Mouse (Mus musculus): ENCODE data around the gene Tbxa2r.

Gene Tbxa2r

GRCm38 (mm10) chr10:81319741-81320549 lies 8.6 kb upstream of the Tbxa2r start:
- DNase-seq (ENCODE audit: low spot score in 2 of 2): peak in 1 of 2 experiments; percentile 34

DNA sequence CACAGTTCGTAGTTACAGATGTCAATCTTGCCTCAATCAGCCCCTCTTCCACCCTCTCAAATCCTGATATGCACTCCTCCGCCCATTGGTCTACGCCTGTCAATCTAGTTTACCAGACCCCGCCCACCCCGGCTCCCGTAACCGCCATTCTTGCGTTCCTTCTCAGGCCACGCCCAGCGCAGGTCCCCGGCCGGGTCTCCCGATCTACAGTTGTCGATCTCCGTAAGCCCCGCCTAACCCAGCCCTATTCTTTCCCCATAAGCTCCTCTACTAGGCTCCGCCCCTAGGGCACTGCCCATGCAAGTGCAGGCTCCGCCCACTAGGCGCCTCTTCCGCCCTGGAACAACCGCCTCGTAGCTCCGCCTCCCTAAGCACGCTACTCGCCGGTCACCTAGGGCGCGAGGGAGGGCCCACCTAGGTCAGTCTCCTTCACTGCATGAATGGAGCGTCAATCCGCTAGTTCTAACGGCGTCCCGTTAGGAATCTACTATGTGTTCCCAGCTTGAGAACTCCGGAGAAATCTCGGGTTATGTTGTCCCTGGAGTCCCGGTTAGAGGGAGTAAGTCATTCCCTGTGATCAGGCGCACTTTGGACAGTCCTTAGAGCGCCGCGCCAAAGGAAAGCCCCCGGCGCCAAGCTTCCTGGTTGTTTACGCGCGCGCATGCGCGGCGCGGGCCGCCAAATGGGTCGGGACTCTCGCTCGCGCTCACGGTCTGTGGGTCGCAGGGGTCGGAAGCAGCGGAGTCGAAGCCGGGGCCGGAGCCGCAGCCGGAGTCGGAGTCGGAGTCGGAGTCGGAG lies 7.8 kb upstream of the Tbxa2r start, which contains the start of gene Cactin:
Gene Cactin (plus strand): TSS at position 554 of the 798 bp plus-strand sequence.
- peak; percentile 98 to 100 for DNase-seq (ENCODE audit: low spot score in 2 of 2)

GRCm38 (mm10) chr10:81321436-81321835 lies 7.1 kb upstream of the Tbxa2r start:
- DNase-seq (ENCODE audit: low spot score in 2 of 2): no peak

DNA sequence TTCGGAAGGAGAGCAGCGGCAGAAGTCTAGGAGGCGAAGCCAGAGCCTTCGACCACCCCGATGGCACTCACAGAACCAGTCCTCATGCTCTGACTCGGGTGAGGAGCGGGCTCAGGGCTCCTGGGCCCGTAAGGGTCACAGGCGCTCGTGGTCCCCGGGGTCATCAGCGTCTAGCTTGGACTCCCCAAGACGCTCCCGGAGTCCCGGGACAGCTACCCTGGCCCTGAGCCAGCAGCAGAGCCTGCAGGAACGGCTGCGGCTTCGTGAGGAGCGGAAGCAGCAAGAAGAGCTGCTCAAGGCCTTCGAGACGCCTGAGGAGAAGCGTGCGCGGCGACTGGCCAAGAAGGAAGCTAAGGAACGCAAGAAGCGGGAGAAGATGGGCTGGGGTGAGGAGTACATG lies 6.1 kb upstream of the Tbxa2r start:
- no peak for DNase-seq (ENCODE audit: low spot score in 2 of 2)

DNA sequence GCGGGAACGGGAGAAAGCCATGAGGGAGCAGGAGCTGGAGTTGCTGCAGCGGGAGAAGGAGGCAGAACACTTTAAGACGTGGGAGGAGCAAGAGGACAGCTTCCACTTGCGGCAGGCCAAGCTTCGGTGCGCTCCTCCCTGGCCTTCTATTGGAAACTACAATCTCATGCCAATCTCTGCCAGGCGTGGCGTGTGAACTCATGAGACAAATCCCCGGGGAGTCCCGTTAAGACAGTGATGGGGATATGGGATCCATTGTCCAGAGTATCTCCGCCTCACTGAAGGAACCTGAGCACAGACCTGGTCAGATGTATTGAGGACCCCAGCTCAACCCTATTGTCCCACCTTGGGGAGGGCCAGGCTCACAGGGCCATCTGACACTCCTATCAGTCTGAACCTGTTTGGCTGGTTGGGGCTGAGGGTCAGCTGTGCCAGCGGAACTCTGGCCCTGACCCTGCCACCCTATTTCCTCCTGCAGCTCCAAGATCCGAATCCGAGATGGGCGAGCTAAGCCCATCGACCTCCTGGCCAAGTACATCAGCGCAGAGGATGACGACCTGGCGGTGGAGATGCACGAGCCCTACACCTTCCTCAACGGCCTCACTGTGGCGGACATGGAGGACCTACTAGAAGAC lies 5.3 kb upstream of the Tbxa2r start:
- no peak for DNase-seq (ENCODE audit: low spot score in 2 of 2)

DNA sequence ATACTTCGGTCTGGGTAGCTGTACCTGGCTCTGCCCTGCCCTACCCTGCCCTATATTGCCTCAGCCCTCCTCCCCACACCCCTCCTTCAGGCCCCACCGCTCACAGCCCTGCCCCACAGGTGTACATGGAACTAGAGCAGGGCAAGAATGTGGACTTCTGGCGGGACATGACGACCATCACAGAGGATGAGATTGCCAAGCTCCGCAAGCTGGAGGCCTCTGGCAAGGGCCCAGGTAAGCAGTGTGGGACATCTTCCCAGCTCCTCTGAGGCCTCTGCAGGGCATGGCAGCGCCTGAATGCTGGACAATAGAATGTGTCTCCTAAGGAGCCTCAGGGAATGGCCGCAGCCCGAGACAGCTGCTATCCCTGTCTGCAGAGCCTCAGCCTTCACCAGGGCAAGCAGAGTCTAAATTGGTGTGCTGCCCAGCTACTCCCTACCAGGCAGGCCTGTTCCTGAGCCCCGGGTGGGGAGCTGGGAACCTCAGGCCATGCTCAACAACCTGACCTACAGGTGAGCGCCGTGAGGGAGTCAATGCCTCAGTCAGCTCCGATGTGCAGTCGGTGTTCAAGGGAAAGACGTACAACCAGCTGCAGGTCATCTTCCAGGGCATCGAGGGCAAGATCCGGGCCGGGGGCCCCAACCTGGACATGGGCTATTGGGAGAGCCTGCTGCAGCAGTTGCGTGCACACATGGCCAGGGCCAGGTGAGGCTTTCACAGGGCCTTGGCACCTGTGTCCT lies 4.6 kb upstream of the Tbxa2r start:
- no peak for DNase-seq (ENCODE audit: low spot score in 2 of 2)

DNA sequence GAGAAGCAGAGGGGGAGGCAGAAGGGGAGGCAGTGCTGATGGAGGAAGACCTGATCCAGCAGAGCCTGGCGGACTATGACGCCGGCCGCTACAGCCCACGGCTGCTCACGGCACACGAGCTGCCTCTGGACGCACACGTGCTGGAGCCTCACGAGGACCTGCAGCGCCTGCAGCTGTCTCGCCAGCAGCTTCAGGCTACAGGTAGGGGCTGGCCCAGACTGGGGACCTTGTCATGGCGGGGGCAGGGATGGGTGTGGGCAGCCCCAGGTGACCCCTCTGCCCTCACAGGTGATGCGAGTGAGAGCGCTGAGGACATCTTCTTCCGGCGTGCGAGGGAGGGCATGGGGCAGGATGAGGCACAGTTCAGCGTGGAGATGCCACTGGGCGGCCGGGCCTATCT lies 3.4 kb upstream of the Tbxa2r start:
- DNase-seq (ENCODE audit: low spot score in 2 of 2): no peak

GRCm38 (mm10) chr10:81325781-81326180 lies 2.8 kb upstream of the Tbxa2r start:
- DNase-seq (ENCODE audit: low spot score in 2 of 2): no peak

DNA sequence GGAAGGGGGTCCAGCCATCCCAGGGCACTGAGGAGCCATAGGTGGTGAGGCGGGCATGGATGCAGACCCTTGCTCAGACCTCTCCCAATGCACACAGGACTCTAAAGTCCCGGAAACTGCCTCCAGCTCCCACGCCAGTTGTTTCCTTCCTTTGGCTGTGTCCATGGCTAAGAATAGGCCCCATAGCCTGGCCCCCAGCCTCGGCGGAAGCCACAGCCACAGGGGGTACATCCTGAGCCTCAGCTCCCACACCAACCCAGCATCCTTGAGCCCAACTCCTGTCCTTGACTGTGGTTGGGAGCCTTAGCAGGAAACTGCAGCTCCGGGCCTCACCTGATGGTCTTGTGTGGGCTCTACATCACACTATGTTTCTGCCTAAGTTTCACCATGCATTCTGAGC lies 1.7 kb upstream of the Tbxa2r start:
- DNase-seq (ENCODE audit: low spot score in 2 of 2): no peak

- DNase-seq (ENCODE audit: low spot score in 2 of 2): no peak
Measured at GRCm38 (mm10) chr10:81327959-81328358, 572 bp upstream of the Tbxa2r start.

GRCm38 (mm10) chr10:81329194-81329975 lies 854 bp downstream of the Tbxa2r start:
- no peak for DNase-seq (ENCODE audit: low spot score in 2 of 2)

GRCm38 (mm10) chr10:81330007-81330406 lies 1.5 kb downstream of the Tbxa2r start:
- no peak for DNase-seq (ENCODE audit: low spot score in 2 of 2)

DNA sequence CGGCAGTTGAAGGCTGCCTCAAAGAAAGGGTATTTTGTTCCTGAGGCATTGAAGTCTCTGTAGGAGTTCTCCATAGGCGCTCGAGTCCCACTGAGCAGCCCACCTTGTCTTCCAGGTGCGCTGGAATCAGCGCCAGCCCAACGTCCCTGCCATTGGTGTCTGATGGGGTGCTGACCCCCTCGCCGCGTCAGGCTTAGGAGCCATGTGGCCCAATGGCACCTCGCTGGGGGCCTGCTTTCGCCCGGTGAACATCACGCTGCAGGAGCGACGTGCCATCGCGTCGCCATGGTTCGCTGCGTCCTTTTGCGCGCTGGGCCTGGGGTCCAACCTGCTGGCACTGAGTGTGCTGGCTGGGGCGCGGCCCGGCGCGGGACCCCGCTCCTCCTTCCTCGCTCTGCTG lies 3.7 kb downstream of the Tbxa2r start:
- no peak for DNase-seq (ENCODE audit: low spot score in 2 of 2)

GRCm38 (mm10) chr10:81334324-81334723 lies 5.8 kb downstream of the Tbxa2r start:
- no peak for DNase-seq (ENCODE audit: low spot score in 2 of 2)

DNA sequence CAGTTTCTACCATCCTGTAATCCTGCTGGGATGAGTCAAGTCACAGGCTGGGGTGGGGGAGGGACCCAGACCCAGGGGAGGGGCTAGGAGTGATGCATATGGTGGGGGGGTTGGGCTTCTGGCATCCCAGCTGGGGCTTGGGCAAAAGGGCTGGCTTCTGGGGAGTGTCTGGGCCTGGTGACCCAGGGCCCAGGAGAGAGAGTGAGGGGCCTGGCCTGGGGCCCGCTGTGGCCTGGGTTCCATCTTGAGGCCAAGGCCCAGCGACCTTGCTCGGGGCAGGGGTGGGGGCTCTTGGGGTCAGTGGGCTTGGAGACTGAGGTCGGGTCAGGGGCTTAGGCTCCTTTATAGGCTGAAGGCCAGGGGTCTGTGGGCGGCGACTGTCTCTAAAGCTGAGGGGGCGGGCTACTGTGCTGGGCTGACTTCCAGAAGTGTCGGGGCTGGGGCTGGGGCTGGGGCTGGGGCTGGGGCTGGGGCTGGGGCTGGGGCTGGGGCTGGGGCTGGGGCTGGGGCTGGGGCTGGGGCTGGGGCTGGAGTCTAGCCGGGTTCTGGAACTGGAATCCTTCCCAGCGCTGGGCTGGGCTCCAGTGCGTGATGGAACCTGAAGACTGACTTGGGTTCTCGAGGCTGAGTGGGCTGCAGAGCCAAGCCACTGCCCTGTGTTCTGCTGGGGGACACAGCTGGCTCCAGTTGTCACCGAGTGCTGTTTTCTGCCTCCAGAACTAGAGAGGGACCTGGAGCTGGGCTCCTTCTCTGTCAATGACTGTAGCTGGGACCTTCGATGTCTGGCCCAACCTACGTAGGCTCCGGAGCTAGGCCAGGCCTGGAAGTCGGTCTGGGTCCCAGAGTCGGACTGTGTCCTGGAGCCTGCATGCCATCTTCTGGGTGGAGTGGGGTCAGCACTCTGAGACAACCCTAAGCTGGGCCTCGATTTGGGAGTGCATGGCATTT lies 7.1 kb downstream of the Tbxa2r start:
- no peak for DNase-seq (ENCODE audit: low spot score in 2 of 2)

- DNase-seq (ENCODE audit: low spot score in 2 of 2): no peak
Measured at GRCm38 (mm10) chr10:81336558-81336957, 8.0 kb downstream of the Tbxa2r start.

DNA sequence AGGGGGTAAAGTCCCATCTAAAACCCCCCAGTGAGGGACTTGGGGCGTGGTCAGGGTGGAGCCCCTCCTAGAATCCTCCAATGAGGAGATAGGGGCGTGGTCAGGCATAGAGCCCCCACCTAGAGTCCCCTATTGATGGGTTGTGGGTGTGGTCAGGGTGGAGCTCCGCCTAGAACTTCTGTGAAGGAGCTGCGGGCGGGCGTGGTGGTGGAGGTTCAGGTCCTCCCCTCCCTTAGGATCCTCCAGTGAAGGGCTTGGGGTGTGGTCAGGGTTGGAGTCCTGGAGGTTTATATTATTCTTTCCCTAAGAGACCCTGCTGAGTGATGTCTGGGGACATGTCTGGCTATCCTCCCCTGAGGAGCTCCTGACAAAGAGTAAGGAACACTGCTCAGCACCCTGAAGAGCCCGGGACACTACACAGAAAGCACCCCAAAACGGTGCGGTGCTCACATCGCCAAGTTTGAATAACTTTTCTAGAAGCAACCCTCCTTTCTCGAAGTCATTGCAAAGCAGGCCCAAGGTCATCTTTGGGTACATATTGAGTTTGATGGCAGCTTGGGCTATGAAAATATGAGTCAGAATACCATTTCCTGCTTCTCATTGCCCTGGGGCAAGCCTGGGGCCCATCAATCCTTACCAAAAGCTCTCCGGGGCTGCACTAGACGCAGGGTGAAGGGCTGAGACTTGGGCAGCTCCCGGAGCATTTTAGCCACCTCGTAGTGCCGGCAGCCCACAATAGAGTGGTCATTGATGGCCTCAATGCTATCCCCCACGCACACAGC lies 12.2 kb downstream of the Tbxa2r start:
- no peak for DNase-seq (ENCODE audit: low spot score in 2 of 2)

DNA sequence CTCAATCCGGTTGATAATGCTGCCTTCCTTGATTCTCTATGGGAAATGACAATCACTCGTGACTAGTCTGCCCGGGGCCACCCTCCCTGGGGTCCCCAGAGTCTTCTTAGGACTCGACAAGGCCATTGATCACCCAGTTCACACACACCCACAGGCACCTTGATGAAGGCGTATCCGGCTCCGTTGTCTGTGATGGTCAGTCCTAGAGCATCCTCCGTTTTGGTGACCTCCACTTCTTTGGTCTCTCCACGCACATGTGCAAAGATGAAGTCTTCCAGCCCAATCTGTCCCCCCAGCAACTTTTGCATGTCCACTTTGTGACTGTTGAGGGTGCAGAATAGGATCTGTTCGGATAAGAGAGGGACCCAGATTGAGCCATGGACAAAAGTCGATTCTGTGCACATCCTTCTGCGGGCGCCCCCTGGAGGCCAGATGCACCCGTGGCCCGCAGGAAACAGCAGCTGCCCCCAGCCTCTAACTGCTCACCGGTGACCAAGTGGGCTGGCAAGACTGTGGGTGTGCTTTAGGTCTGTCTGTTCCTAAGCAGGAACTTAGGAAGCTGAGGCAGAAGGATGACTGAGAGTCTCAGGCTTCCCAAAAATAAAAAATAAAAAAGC lies 12.9 kb downstream of the Tbxa2r start:
- DNase-seq (ENCODE audit: low spot score in 2 of 2): peak in 1 of 2 experiments; percentile 64
